In the genomic region with DNA sequence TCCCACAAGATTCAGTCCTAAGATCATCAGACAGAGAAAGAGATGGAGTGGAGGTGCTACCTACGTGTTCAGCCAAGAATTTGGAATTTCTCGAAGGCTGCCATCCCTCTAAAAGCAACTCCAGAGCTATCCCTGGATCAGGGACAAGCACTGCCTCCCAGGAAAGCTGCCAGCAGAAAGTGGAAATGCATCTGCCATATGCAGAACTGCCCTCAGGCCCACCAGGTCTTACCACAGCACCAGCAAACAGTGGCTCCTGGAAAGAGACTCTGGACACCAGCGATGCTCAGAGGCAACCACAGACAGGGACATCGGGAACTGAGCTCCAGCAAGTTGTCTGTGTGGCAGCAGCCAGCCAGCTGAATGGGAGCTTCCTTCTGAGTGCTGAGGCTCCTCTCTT, we compare ENCODE assay signal across 14 mouse cellular contexts. TPM values are rescaled to one million over a fixed set of nuclear protein-coding genes. Genes with fewer than 3 reads are reported as not detected.
"Had no signal": no experiment of that assay in that cellular context is flagged by ENCODE, and none has a peak within 500 bp of the region (broad histone marks: within the 10 kb centered on the region; RNA-seq: fewer than 3 reads in every experiment).

No protein-coding gene starts in this region.

- H3K4me3 ChIP-seq: megakaryocyte, embryonic 14.5 days; midbrain, embryonic 13.5 days; midbrain, embryonic 15.5 days; neural tube, embryonic 12.5 days; stomach, embryonic 15.5 days had no signal

- H3K27ac ChIP-seq: midbrain, embryonic 13.5 days; midbrain, embryonic 15.5 days; neural tube, embryonic 12.5 days; stomach, embryonic 15.5 days; stomach, postnatal 0 days had no signal

- DNase-seq: lung, adult 18-20 months; lung, postnatal 10 days; lung, postnatal 4 days; right cerebral cortex, postnatal 25 days; thymus, adult 2 months; thymus, postnatal 25 days; thymus, postnatal 4 days had no signal

- ATAC-seq: midbrain, embryonic 13.5 days; midbrain, embryonic 15.5 days had no signal

RNA-seq across cellular contexts. Expression of a gene that starts 45.1 kb away (rescaled TPM):
- total RNA-seq: monocyte, adult 5-6 weeks had no signal
